ENCODE assay signal across 19 mouse cellular contexts in genomic region chr17:68750513-68750912, GRCm38 (mm10).
A peak's percentile ranks its signal among the peaks of the same experiment; 100 is the strongest.
DNase-seq lines count a peak whose midpoint lies in the region; ATAC-seq and TF ChIP-seq lines count a peak whose summit lies in the region.
"Had no signal": no experiment of that assay in that cellular context is flagged by ENCODE, and none has a peak within 500 bp of the region (broad histone marks: within the 10 kb centered on the region; RNA-seq: fewer than 3 reads in every experiment).

No protein-coding gene starts in this region.

- no peaks in the 10 kb centered on the region for H3K36me3 ChIP-seq in midbrain, embryonic 13.5 days
- no peaks in the 10 kb centered on the region for H3K36me3 ChIP-seq in midbrain, embryonic 11.5 days (ENCODE audit: control insufficient read depth, insufficient read depth, low read length)
- H3K36me3 ChIP-seq: embryonic facial prominence, embryonic 12.5 days; heart, embryonic 13.5 days; hindbrain, embryonic 13.5 days had no signal

- no peaks in the 10 kb centered on the region for H3K27me3 ChIP-seq in midbrain, embryonic 13.5 days
- no peaks in the 10 kb centered on the region for H3K27me3 ChIP-seq in midbrain, embryonic 11.5 days (ENCODE audit: control insufficient read depth, insufficient read depth, low read length)
- H3K27me3 ChIP-seq: CH12.LX; heart, embryonic 13.5 days; hindbrain, embryonic 13.5 days had no signal

- peak; percentile 21 for DNase-seq in heart, adult 11 months
- no peak for DNase-seq in heart, adult 18-20 months
- no peak for DNase-seq in midbrain, embryonic 11.5 days (ENCODE audit: low spot score, missing footprints)
- DNase-seq in brain, embryonic 14.5 days (ENCODE audit: low read depth): peak; percentile 39
- peak; percentile 1 for DNase-seq in forelimb bud, embryonic 11.5 days (ENCODE audit: low read depth, low spot score)
- no peak for DNase-seq in MN1 (ENCODE audit: low spot score)
- DNase-seq: adrenal gland, adult 2 months; adrenal gland, postnatal 25 days; cerebellum, adult 2 months; cerebellum, postnatal 10 days; embryo, embryonic 11 days; gastrocnemius, postnatal 14 days; heart, postnatal 36 days had no signal

- no peak for TF ChIP-seq CTCF in brain, embryonic 14.5 days (IDR thresholded peaks at IDR 0.05; ENCODE audit: borderline replicate concordance, extremely low read depth, insufficient read depth, insufficient read length)

- 0 out of 2 replicates have a peak, but pooled peaks have one; percentile 37 for ATAC-seq in midbrain, embryonic 13.5 days
- no peak for ATAC-seq in midbrain, embryonic 11.5 days (ENCODE audit: low FRiP score)
- ATAC-seq: intestine, embryonic 16.5 days had no signal

- 0 out of 2 replicates have a peak, but pooled peaks cover 2% of the 10 kb centered on the region for H3K4me1 ChIP-seq in midbrain, embryonic 13.5 days (replicated peaks)
- H3K4me1 ChIP-seq in midbrain, embryonic 11.5 days (ENCODE audit: control insufficient read depth, insufficient read depth, low read length): no peaks in the 10 kb centered on the region
- H3K4me1 ChIP-seq: embryonic facial prominence, embryonic 12.5 days; heart, embryonic 13.5 days; hindbrain, embryonic 13.5 days had no signal

- no peak overlapping the region for H3K27ac ChIP-seq in midbrain, embryonic 13.5 days
- no peak overlapping the region for H3K27ac ChIP-seq in midbrain, embryonic 11.5 days (ENCODE audit: low read depth, low read length)
- H3K27ac ChIP-seq: embryonic facial prominence, embryonic 12.5 days; heart, embryonic 13.5 days; hindbrain, embryonic 13.5 days had no signal

- H3K9me3 ChIP-seq in midbrain, embryonic 13.5 days: no peaks in the 10 kb centered on the region
- no peaks in the 10 kb centered on the region for H3K9me3 ChIP-seq in midbrain, embryonic 11.5 days (ENCODE audit: control insufficient read depth, low read length)
- H3K9me3 ChIP-seq: embryonic facial prominence, embryonic 12.5 days; heart, embryonic 13.5 days; hindbrain, embryonic 13.5 days had no signal

- TF ChIP-seq POLR2A in brain, embryonic 14.5 days (IDR thresholded peaks at IDR 0.05; ENCODE audit: borderline replicate concordance, extremely low read depth, insufficient read depth, insufficient read length, poor library complexity, severe bottlenecking): no peak

- no peak overlapping the region for H3K4me3 ChIP-seq in midbrain, embryonic 13.5 days (replicated peaks)
- H3K4me3 ChIP-seq in midbrain, embryonic 11.5 days (ENCODE audit: low read depth, low read length): no peak overlapping the region
- H3K4me3 ChIP-seq: embryonic facial prominence, embryonic 12.5 days; heart, embryonic 13.5 days; hindbrain, embryonic 13.5 days had no signal

- no peak overlapping the region for H3K4me2 ChIP-seq in midbrain, embryonic 13.5 days (replicated peaks)
- H3K4me2 ChIP-seq in midbrain, embryonic 11.5 days: no peak overlapping the region
- H3K4me2 ChIP-seq: embryonic facial prominence, embryonic 12.5 days; heart, embryonic 13.5 days; hindbrain, embryonic 13.5 days had no signal

- WGBS in midbrain, embryonic 13.5 days: 67% methylated on average over 6 of the region's 6 CpGs
- 80% methylated on average over 6 of the region's 6 CpGs for WGBS in midbrain, embryonic 11.5 days

- no peak overlapping the region for H3K9ac ChIP-seq in midbrain, embryonic 13.5 days (replicated peaks)
- H3K9ac ChIP-seq in midbrain, embryonic 11.5 days (ENCODE audit: low read length): no peak overlapping the region
- H3K9ac ChIP-seq: embryonic facial prominence, embryonic 12.5 days; heart, embryonic 13.5 days; hindbrain, embryonic 13.5 days had no signal

Comparison
In these comparisons a context has a peak if more than half of its experiments do, and no peak if none do; other contexts are left out.
1. DNase-seq: peak in heart, adult 11 months (single experiment), brain, embryonic 14.5 days (single experiment) and forelimb bud, embryonic 11.5 days (single experiment); none in heart, adult 18-20 months (0 of 2), midbrain, embryonic 11.5 days (single experiment) and MN1 (single experiment).